Mouse (Mus musculus) embryonic stem cell, embryonic (primary cell): ENCODE data around the gene Acrv1.
"Not testable (repeated sequence)": the region's sequence is repeated elsewhere in the genome, so short reads cannot be mapped to it uniquely, and the experiment has no call there.

Experiments used
- CTCF ChIA-PET, 4 experiments: fragments of 300-600 bp in 2 of 4; fragments of 350-600 bp in 2 of 4; sonication (Branson Sonifier 250); formaldehyde crosslinking; loops; one replicate each; lab custom pipeline; 2022; ENCODE audit warnings: inconsistent platforms in 2 of 4; lab: Charles Lee
- POLR2A ChIA-PET, 4 experiments: fragments of 300-600 bp in 2 of 4; fragments of 350-600 bp in 2 of 4; sonication (Branson Sonifier 250); formaldehyde crosslinking; loops; one replicate each; lab custom pipeline; 2022; ENCODE audit warnings: antibody characterized with exemption in 4 of 4, inconsistent platforms in 1 of 4; lab: Charles Lee

The Acrv1 gene

DNA sequence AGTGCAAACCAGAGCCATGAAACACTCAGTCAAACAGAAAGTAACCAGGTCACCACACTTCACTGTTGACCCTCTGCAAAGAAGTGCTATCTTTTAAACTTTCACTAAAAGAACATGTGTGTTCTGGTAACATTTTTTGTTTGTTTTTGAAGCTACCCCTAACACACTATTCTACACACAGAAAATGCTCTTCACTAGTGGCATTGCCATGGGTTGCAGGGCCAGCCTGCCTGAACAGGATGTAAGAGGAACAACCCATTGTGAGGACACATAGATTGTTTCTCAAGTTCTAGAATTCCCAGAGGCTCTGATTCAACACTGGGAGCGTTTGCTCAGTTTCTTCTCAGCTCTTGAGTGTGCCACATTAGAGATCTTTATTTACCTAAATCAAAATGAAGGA lies at the start of gene Acrv1:
Gene Acrv1, plus strand, starts transcription at position 301 of the 400 bp plus-strand sequence.
- POLR2A ChIA-PET = interaction anchor here in 1 of 4 experiments (1.2 kb wide), 1 partner anchor 9 kb away, joined by 3 read pairs; no protein-coding TSS in a partner anchor
- CTCF ChIA-PET = interaction anchor here in 2 of 4 experiments (0.6 to 0.7 kb wide), 2 partner anchors 199 to 398 kb away, joined by 3 to 4 read pairs; no protein-coding TSS in a partner anchor

DNA sequence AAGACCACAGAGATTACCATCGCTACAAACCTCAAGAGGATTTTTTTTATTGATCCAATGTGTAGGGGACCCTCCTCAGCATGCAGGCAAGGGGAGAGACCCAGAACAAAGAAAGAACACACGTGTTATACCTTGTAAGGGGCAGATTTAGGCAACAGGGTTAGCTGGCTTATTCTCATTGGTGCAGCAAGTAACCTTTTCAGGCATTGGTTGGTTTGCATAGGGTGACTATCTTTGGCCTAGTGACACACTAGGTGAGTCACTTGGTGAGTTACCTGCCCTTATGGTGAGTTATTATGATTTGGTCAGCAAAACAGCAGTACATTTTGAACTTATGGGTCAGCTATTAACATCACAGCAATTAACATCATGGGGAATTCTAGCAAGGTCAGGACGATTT lies 49.7 kb upstream of the Acrv1 start, which contains the start of gene A630095E13Rik:
Gene A630095E13Rik, minus strand, starts transcription at position 101 of the 400 bp plus-strand sequence.
- POLR2A ChIA-PET, CTCF ChIA-PET: not testable (repeated sequence)

DNA sequence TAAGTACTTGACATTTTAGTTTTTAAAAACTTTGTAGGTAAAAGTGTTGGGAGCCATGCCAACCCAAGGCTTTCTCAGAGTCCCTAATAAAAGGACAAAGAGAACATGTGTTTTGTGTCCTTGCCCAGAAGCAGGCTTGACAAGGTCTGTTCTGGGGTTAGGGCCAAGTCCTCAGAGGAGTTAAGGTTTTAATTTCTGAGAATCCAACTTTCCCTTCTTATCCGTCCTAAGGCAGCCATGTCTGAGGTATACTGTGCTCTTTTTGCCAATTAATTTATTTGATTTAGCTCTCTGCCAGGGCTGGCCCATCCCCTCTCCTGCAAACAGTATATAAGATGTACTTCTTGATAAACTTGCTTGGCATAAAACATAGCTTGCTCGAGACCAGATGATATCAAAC lies 11.6 kb upstream of the Acrv1 start:
- ChIA-PET POLR2A (no interaction called here), CTCF (no interaction called here)

DNA sequence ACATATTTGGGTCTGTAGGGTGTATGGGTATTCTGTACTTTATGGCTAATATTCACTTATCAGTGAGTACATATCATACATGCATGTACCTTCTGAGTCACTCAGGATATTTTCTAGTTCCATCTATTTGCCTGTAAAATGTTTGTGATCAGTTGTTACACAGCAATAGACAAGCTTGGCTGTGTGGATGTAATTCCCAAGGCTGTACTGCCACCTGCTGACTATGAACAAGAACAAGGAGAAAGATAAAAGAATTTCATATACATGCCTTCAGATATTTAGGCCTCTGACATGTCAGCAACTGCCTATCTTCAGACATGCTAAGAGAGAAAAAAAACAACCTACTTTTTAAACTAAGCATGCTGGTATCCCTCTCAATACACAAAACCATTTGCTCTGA lies 5.7 kb upstream of the Acrv1 start:
- CTCF ChIA-PET = no interaction called here
- POLR2A ChIA-PET = interaction anchor here in 1 of 4 experiments (1.1 kb wide), 1 partner anchor 39 kb away, joined by 3 read pairs; no protein-coding TSS in a partner anchor

- POLR2A ChIA-PET = no interaction called here
Observed at GRCm38 (mm10) chr9:36694276-36694675, 1.3 kb downstream of the Acrv1 start.

GRCm38 (mm10) chr9:36705923-36706322 lies 12.9 kb downstream of the Acrv1 start:
- ChIA-PET CTCF (no interaction called here), POLR2A (interaction anchor here in 2 of 4 experiments (0.5 to 4.0 kb wide), 11 partner anchors 9 to 97 kb away, joined by 3 to 22 read pairs (median 4); partner anchors contain the start of gene Chek1 (in 2 of the 2))

More at GRCm38 (mm10) chr9:36694276-36694675, 1.3 kb downstream of the Acrv1 start:
- CTCF ChIA-PET = no interaction called here

- ChIA-PET CTCF (interaction anchor here in 2 of 4 experiments (0.6 to 1.8 kb wide), 2 partner anchors 9 to 286 kb away, joined by 3 to 4 read pairs; no protein-coding TSS in a partner anchor), POLR2A (interaction anchor here in 2 of 4 experiments (0.6 to 4.0 kb wide), 7 partner anchors 8 to 58 kb away, joined by 3 to 22 read pairs (median 5); partner anchors contain the start of gene Chek1 (in 1 of the 2))
Observed at GRCm38 (mm10) chr9:36707304-36707703, 14.3 kb downstream of the Acrv1 start.

DNA sequence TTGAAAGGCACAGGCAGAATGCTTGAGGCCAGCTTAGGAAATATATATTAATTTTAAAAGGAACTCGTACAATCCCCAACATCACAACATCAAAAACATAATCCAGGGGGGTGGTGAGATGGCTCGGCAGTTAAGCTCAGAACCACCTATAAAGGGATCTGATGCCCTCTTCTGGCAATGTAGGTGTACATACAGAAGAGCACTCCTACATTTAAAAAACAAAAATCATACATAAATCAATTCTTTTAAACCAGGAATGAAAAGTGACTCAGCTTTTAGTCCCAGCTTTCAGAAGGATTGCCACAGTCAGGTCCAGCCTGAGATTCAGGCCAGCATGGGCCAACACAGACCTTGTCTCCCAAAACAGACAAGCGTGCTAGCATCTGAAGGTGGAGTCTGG lies 23.6 kb downstream of the Acrv1 start:
- ChIA-PET CTCF (interaction anchor here in 2 of 4 experiments (1.1 to 1.3 kb wide), 3 partner anchors 9 to 14 kb away, joined by 3 to 4 read pairs (median 4); partner anchors contain the start of gene Chek1 (in 1 of the 2)), POLR2A (interaction anchor here in 3 of 4 experiments (1.1 to 4.7 kb wide), 4 partner anchors 9 to 10 kb away, joined by 3 to 39 read pairs (median 10); partner anchors contain the start of gene Chek1 (in 3 of the 3))

- ChIA-PET CTCF (interaction anchor here in 3 of 4 experiments (0.6 to 1.0 kb wide), 4 partner anchors 10 to 156 kb away, joined by 3 to 27 read pairs (median 4); no protein-coding TSS in a partner anchor), POLR2A (interaction anchor here (0.6 to 6.3 kb wide), 68 partner anchors 8 to 1461 kb away, joined by 3 to 41 read pairs (median 5); partner anchors contain the start of genes Ei24 (in 2 of the 4), Fez1 (in 1 of the 4) and Tbrg1 (in 1 of the 4))
Observed at GRCm38 (mm10) chr9:36726131-36727033, 33.4 kb downstream of the Acrv1 start.

DNA sequence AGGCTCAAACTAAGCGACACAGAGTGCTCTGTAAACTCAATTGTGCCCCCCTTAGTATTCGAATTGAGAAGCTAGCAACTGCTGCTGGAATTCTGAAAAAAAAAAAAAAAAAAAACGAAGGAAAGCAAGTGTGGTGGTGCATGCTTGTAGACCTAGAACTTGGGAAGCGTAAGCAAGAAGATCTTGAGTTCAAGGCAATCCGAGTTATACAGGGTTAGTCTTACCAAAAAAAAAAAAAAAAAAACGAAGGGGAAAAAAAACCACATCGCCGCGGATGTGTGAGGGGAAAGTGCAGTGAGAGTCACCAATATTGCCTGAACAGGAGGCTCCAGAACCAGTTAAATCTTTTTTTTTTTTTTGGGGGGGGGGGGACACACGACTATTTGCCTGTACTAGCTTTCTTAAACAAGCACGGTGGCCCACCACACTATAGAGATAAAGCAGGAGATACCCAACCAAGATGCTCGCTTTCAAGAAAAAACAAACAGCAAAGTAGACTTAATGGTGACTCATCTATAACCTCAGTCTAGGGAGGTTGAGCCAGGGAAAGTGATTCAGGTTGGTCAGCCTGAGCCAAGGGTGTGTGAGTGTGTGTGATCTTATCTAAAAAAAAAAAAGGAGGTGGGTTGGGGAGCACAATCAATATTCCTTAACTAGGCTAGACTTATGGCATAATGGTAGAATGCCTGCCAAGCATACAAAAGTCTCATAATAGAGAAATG lies 34.2 kb downstream of the Acrv1 start, which contains the start of gene Chek1:
Gene Chek1, minus strand, starts transcription at position 32 of the 722 bp plus-strand sequence.
- ChIA-PET POLR2A (interaction anchor here in 3 of 4 experiments (0.6 to 6.3 kb wide), 52 partner anchors 7 to 1507 kb away, joined by 3 to 41 read pairs (median 6); partner anchors contain the start of gene Ei24 (in 2 of the 3)), CTCF (interaction anchor here in 3 of 4 experiments (0.6 to 1.0 kb wide), 4 partner anchors 10 to 239 kb away, joined by 3 to 4 read pairs (median 4); no protein-coding TSS in a partner anchor)
